Mouse (Mus musculus) heart, embryonic 15.5 days (tissue): ENCODE measurements around the gene Gm128. TPM values are rescaled to one million over a fixed set of nuclear protein-coding genes. Genes with fewer than 3 reads are reported as not detected.
"Not testable (repeated sequence)": the region's sequence is repeated elsewhere in the genome, so short reads cannot be mapped to it uniquely, and the experiment has no call there.

Source experiments
- ATAC-seq: fragments of 200-750 bp; cut with Nextera tagmentation; replicated peaks from 2 replicates; pipeline ENCODE4 v1.8.0; 2017; ENCODE audit warnings: low read depth, moderate TSS enrichment; ENCODE audit not compliant: insufficient number of reproducible peaks, insufficient read depth, low FRiP score
- H3K27ac ChIP-seq: fragments of 300-500 bp; sonication (generic); 2 replicates; pipeline ENCODE4 v1.5.1; 2015; ENCODE audit warnings: mild to moderate bottlenecking, inconsistent platforms
- H3K27me3 ChIP-seq: fragments of 300-500 bp; sonication (generic); 2 replicates; pipeline ENCODE4 v1.6.1; 2015; ENCODE audit warnings: inconsistent platforms
- H3K36me3 ChIP-seq: fragments of 300-500 bp; sonication (generic); 2 replicates; pipeline ENCODE4 v1.6.1; 2015; ENCODE audit warnings: mild to moderate bottlenecking, inconsistent platforms
- H3K4me1 ChIP-seq: fragments of 300-500 bp; sonication (generic); replicated peaks from 2 replicates; pipeline ENCODE4 v1.6.1; 2015; ENCODE audit warnings: inconsistent platforms
- H3K4me2 ChIP-seq: fragments of 300-500 bp; sonication (generic); 2 replicates; pipeline ENCODE4 v1.6.1; 2015; ENCODE audit warnings: inconsistent platforms, mild to moderate bottlenecking, moderate library complexity
- H3K4me3 ChIP-seq: fragments of 300-500 bp; sonication (generic); 2 replicates; pipeline ENCODE4 v1.5.1; 2015; ENCODE audit warnings: mild to moderate bottlenecking, inconsistent platforms
- H3K9ac ChIP-seq: fragments of 300-500 bp; sonication (generic); 2 replicates; pipeline ENCODE4 v1.6.1; 2015; ENCODE audit warnings: mild to moderate bottlenecking, inconsistent platforms
- H3K9me3 ChIP-seq: fragments of 300-500 bp; sonication (generic); replicated peaks from 2 replicates; pipeline ENCODE4 v1.6.1; 2016; ENCODE audit warnings: inconsistent platforms
- WGBS: fragments of 180-500 bp; shearing (Covaris S2); methylation state at CpG from one replicate; pipeline ENCODE4 v1.1.7; 2015; ENCODE audit warnings: mixed read lengths; 5-methylcytosine and 5-hydroxymethylcytosine counted together
- polyA plus RNA-seq: library from polyadenylated mRNA; unstranded; fragments of >200 nt; fragmentation: Nextera tagmentation; extraction: Ambion mirVana; gene quantifications from 2 replicates; pipeline ENCODE4 v1.2.1, GENCODE M21; 2015

Gm128 gene
- polyA plus RNA-seq, 1 experiment from 2014 or later: 0.55 TPM

- peaks cover 14% of the 10 kb centered on the region for H3K4me1 ChIP-seq
- no peak overlapping the region for H3K9ac ChIP-seq
- peaks cover 20% of the 10 kb centered on the region for H3K36me3 ChIP-seq
- H3K27ac ChIP-seq: no peak overlapping the region
- WGBS: 100% methylated on average over 1 of the region's 1 CpGs
- no peak for ATAC-seq
- H3K27me3 ChIP-seq: no peaks in the 10 kb centered on the region
- no peak overlapping the region for H3K4me3 ChIP-seq
- no peaks in the 10 kb centered on the region for H3K9me3 ChIP-seq
- no peak overlapping the region for H3K4me2 ChIP-seq
Measured at GRCm38 (mm10) chr3:95213609-95213975, 27.8 kb downstream of the Gm128 start.

- WGBS: 87% methylated on average over 9 of the region's 10 CpGs
- not testable (repeated sequence) for H3K27me3 ChIP-seq, H3K4me1 ChIP-seq, H3K4me3 ChIP-seq, H3K9me3 ChIP-seq, H3K4me2 ChIP-seq, H3K9ac ChIP-seq, H3K27ac ChIP-seq, ATAC-seq
- peaks cover 20% of the 10 kb centered on the region for H3K36me3 ChIP-seq
Measured at GRCm38 (mm10) chr3:95212889-95213608, 28.3 kb downstream of the Gm128 start.

GRCm38 (mm10) chr3:95210585-95210984, 30.8 kb downstream of the Gm128 start:
- Histone ChIP-seq H3K4me2 (no peak overlapping the region), H3K36me3 (peaks cover 35% of the 10 kb centered on the region), H3K27ac (no peak overlapping the region), H3K9me3 (no peaks in the 10 kb centered on the region), H3K4me1 (no peaks in the 10 kb centered on the region), H3K27me3 (no peaks in the 10 kb centered on the region), H3K4me3 (no peak overlapping the region), H3K9ac (no peak overlapping the region)
- 88% methylated on average over 2 of the region's 2 CpGs for WGBS
- ATAC-seq: no peak

GRCm38 (mm10) chr3:95208286-95208685, 33.1 kb downstream of the Gm128 start:
- Histone ChIP-seq H3K4me3 (no peak overlapping the region), H3K27ac (no peak overlapping the region), H3K9ac (no peak overlapping the region), H3K36me3 (peaks cover 37% of the 10 kb centered on the region), H3K27me3 (no peaks in the 10 kb centered on the region), H3K4me1 (no peaks in the 10 kb centered on the region), H3K9me3 (no peaks in the 10 kb centered on the region), H3K4me2 (no peak overlapping the region)
- 86% methylated on average over 4 of the region's 4 CpGs for WGBS
- no peak for ATAC-seq

GRCm38 (mm10) chr3:95203880-95204279, 37.5 kb downstream of the Gm128 start:
- Histone ChIP-seq H3K4me3 (no peak overlapping the region), H3K9ac (no peak overlapping the region), H3K9me3 (no peaks in the 10 kb centered on the region), H3K4me1 (no peaks in the 10 kb centered on the region), H3K27me3 (no peaks in the 10 kb centered on the region), H3K27ac (no peak overlapping the region), H3K36me3 (peaks cover 67% of the 10 kb centered on the region), H3K4me2 (no peak overlapping the region)
- WGBS: 86% methylated on average over 6 of the region's 6 CpGs
- ATAC-seq: no peak

GRCm38 (mm10) chr3:95200562-95200961, 40.8 kb downstream of the Gm128 start:
- H3K4me2 ChIP-seq: no peak overlapping the region
- H3K4me3 ChIP-seq: no peak overlapping the region
- H3K9ac ChIP-seq: no peak overlapping the region
- peaks cover 79% of the 10 kb centered on the region for H3K36me3 ChIP-seq
- H3K27me3 ChIP-seq: no peaks in the 10 kb centered on the region
- WGBS: 75% methylated on average over 2 of the region's 2 CpGs
- no peaks in the 10 kb centered on the region for H3K4me1 ChIP-seq
- ATAC-seq: no peak
- H3K27ac ChIP-seq: no peak overlapping the region
- H3K9me3 ChIP-seq: no peaks in the 10 kb centered on the region

GRCm38 (mm10) chr3:95200132-95200531, 41.3 kb downstream of the Gm128 start:
- no peak overlapping the region for H3K4me3 ChIP-seq
- no peak overlapping the region for H3K4me2 ChIP-seq
- H3K4me1 ChIP-seq: no peaks in the 10 kb centered on the region
- H3K27me3 ChIP-seq: no peaks in the 10 kb centered on the region
- H3K27ac ChIP-seq: no peak overlapping the region
- H3K9me3 ChIP-seq: no peaks in the 10 kb centered on the region
- H3K9ac ChIP-seq: no peak overlapping the region
- 89% methylated on average over 7 of the region's 7 CpGs for WGBS
- H3K36me3 ChIP-seq: peaks cover 80% of the 10 kb centered on the region
- ATAC-seq: no peak

GRCm38 (mm10) chr3:95199101-95199500, 42.3 kb downstream of the Gm128 start:
- H3K36me3 ChIP-seq: peaks cover 80% of the 10 kb centered on the region
- WGBS: 67% methylated on average over 1 of the region's 1 CpGs
- H3K9me3 ChIP-seq: no peaks in the 10 kb centered on the region
- no peak for ATAC-seq
- H3K4me2 ChIP-seq: no peak overlapping the region
- H3K9ac ChIP-seq: no peak overlapping the region
- H3K27ac ChIP-seq: no peak overlapping the region
- H3K27me3 ChIP-seq: no peaks in the 10 kb centered on the region
- no peaks in the 10 kb centered on the region for H3K4me1 ChIP-seq
- H3K4me3 ChIP-seq: no peak overlapping the region

GRCm38 (mm10) chr3:95195772-95196171, 45.6 kb downstream of the Gm128 start:
- Histone ChIP-seq H3K36me3 (peaks cover 70% of the 10 kb centered on the region), H3K4me3 (no peak overlapping the region)

GRCm38 (mm10) chr3:95194721-95195135, 46.7 kb downstream of the Gm128 start:
- Histone ChIP-seq H3K4me1 (no peaks in the 10 kb centered on the region), H3K27me3 (no peaks in the 10 kb centered on the region), H3K27ac (no peak overlapping the region), H3K9me3 (no peaks in the 10 kb centered on the region), H3K4me3 (no peak overlapping the region), H3K9ac (no peak overlapping the region), H3K4me2 (no peak overlapping the region), H3K36me3 (peaks cover 68% of the 10 kb centered on the region)
- WGBS: 77% methylated on average over 6 of the region's 6 CpGs
- ATAC-seq: no peak

More at GRCm38 (mm10) chr3:95195772-95196171, 45.6 kb downstream of the Gm128 start:
- no peaks in the 10 kb centered on the region for H3K4me1 ChIP-seq
- ATAC-seq: no peak
- WGBS: 73% methylated on average over 2 of the region's 2 CpGs
- no peak overlapping the region for H3K9ac ChIP-seq
- no peaks in the 10 kb centered on the region for H3K9me3 ChIP-seq
- no peak overlapping the region for H3K4me2 ChIP-seq
- no peak overlapping the region for H3K27ac ChIP-seq
- H3K27me3 ChIP-seq: no peaks in the 10 kb centered on the region
